Mouse (Mus musculus): ENCODE measurements around the gene Rbbp8nl. TPM values are rescaled to one million over a fixed set of nuclear protein-coding genes. Genes with fewer than 3 reads are reported as not detected.
"Not testable (repeated sequence)": the region's sequence is repeated elsewhere in the genome, so short reads cannot be mapped to it uniquely, and the experiment has no call there.

The Rbbp8nl gene
- polyA plus RNA-seq, 1 experiment from 2014 or later, result not detected

DNA sequence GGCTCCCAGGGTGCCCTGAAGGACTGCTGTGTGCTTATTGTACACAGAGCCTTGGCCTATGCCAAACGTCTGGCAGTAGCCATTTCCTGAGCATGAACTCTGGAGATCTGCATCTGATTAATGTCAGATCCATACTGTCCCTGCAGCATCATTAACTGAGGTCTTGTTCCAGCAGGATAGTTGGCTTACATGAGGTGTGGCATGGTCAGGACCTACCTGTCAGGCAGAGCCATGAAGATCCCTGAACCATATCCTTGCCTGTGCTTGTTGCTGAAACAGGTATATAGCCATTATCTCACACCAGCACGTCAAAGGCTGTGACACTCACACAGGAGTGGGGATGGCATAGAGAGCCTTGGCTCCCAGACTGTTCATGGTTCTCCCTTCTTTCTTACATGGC, 21.7 kb downstream of the Rbbp8nl start:
- peaks cover 41% of the 10 kb centered on the region for H3K36me3 ChIP-seq (ENCODE audit: control insufficient read depth, insufficient read depth, low read length)

DNA sequence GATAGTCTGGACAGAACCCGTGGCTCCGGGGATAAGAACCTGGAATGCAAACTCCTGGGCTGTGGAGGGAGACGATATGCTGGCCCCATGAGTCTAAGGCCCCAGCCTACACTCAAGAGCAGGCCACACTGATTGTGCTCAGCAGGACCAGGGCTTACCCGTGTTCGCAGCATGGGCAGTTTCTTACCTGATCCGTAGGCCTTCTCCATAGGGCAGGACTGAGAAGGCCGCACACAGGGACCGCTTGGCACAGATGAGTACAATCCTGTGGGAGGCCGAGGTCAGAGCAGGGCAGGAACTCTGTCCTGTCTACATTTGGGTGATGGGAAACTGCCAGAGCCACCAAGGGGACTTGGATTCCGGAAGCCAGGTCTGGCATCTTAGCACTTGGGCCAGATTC, 26.8 kb downstream of the Rbbp8nl start:
- WGBS, result 88% methylated on average over 10 of the region's 10 CpGs
- DNase-seq (ENCODE audit: low spot score) (no peak), ATAC-seq (no peak)
- Histone ChIP-seq H3K27ac (ENCODE audit: low read depth, low read length) (no peak overlapping the region), H3K4me2 (ENCODE audit: low read length) (no peak overlapping the region), H3K4me3 (ENCODE audit: low read depth, low read length) (no peak overlapping the region), H3K27me3 (replicated peaks; ENCODE audit: control insufficient read depth, insufficient read depth, low read length) (no peaks in the 10 kb centered on the region), H3K9ac (ENCODE audit: low read length) (no peak overlapping the region), H3K9me3 (replicated peaks; ENCODE audit: control insufficient read depth, low read length) (no peaks in the 10 kb centered on the region), H3K4me1 (ENCODE audit: control insufficient read depth, insufficient read depth, low read length) (0 out of 2 replicates have a peak, but pooled peaks cover 2% of the 10 kb centered on the region), H3K36me3 (ENCODE audit: control insufficient read depth, insufficient read depth, low read length) (peaks cover 81% of the 10 kb centered on the region)

More for the DNA sequence above, 21.7 kb downstream of the Rbbp8nl start:
- no peaks in the 10 kb centered on the region for H3K9me3 ChIP-seq (replicated peaks; ENCODE audit: control insufficient read depth, low read length)
- no peak overlapping the region for H3K4me3 ChIP-seq (ENCODE audit: low read depth, low read length)
- 72% methylated on average over 2 of the region's 2 CpGs for WGBS
- H3K4me2 ChIP-seq (ENCODE audit: low read length), result no peak overlapping the region
- H3K27ac ChIP-seq (ENCODE audit: low read depth, low read length), result no peak overlapping the region
- no peaks in the 10 kb centered on the region for H3K27me3 ChIP-seq (replicated peaks; ENCODE audit: control insufficient read depth, insufficient read depth, low read length)
- no peak overlapping the region for H3K9ac ChIP-seq (ENCODE audit: low read length)
- DNase-seq (ENCODE audit: low spot score) (no peak), ATAC-seq (no peak)
- peaks cover 9% of the 10 kb centered on the region for H3K4me1 ChIP-seq (ENCODE audit: control insufficient read depth, insufficient read depth, low read length)

GRCm38 (mm10) chr2:180262441-180262840, 27.2 kb downstream of the Rbbp8nl start:
- Histone ChIP-seq H3K36me3 (ENCODE audit: control insufficient read depth, insufficient read depth, low read length) (peaks cover 79% of the 10 kb centered on the region), H3K9me3 (replicated peaks; ENCODE audit: control insufficient read depth, low read length) (no peaks in the 10 kb centered on the region), H3K9ac (ENCODE audit: low read length) (no peak overlapping the region), H3K27me3 (replicated peaks; ENCODE audit: control insufficient read depth, insufficient read depth, low read length) (no peaks in the 10 kb centered on the region), H3K27ac (ENCODE audit: low read depth, low read length) (no peak overlapping the region; the same call in 1 of the 2 replicates), H3K4me2 (ENCODE audit: low read length) (no peak overlapping the region), H3K4me3 (ENCODE audit: low read depth, low read length) (no peak overlapping the region), H3K4me1 (ENCODE audit: control insufficient read depth, insufficient read depth, low read length) (0 out of 2 replicates have a peak, but pooled peaks cover 4% of the 10 kb centered on the region)
- no peak for ATAC-seq
- DNase-seq (ENCODE audit: low spot score), result no peak
- WGBS, result 86% methylated on average over 3 of the region's 3 CpGs

- ATAC-seq (no peak), DNase-seq (ENCODE audit: low spot score) (no peak)
- Histone ChIP-seq H3K36me3 (ENCODE audit: control insufficient read depth, insufficient read depth, low read length) (peaks cover 74% of the 10 kb centered on the region), H3K4me2 (ENCODE audit: low read length) (no peak overlapping the region), H3K9me3 (replicated peaks; ENCODE audit: control insufficient read depth, low read length) (no peaks in the 10 kb centered on the region), H3K27ac (ENCODE audit: low read depth, low read length) (peak overlapping the region; percentile 27; the same call in 1 of the 2 replicates), H3K9ac (ENCODE audit: low read length) (no peak overlapping the region), H3K27me3 (replicated peaks; ENCODE audit: control insufficient read depth, insufficient read depth, low read length) (no peaks in the 10 kb centered on the region), H3K4me1 (ENCODE audit: control insufficient read depth, insufficient read depth, low read length) (0 out of 2 replicates have a peak, but pooled peaks cover 4% of the 10 kb centered on the region), H3K4me3 (ENCODE audit: low read depth, low read length) (no peak overlapping the region)
- WGBS, result 90% methylated on average over 7 of the region's 7 CpGs
Measured at GRCm38 (mm10) chr2:180261901-180262300, 27.8 kb downstream of the Rbbp8nl start.

- no peak overlapping the region for H3K27ac ChIP-seq (ENCODE audit: low read depth, low read length)
- no peak overlapping the region for H3K4me3 ChIP-seq (ENCODE audit: low read depth, low read length)
- peaks cover 7% of the 10 kb centered on the region; the same call in 1 of the 2 replicates for H3K4me1 ChIP-seq (ENCODE audit: control insufficient read depth, insufficient read depth, low read length)
- ATAC-seq (no peak), DNase-seq (ENCODE audit: low spot score) (no peak)
- no peak overlapping the region for H3K9ac ChIP-seq (ENCODE audit: low read length)
- peaks cover 63% of the 10 kb centered on the region for H3K36me3 ChIP-seq (ENCODE audit: control insufficient read depth, insufficient read depth, low read length)
- no peaks in the 10 kb centered on the region for H3K27me3 ChIP-seq (replicated peaks; ENCODE audit: control insufficient read depth, insufficient read depth, low read length)
- no peak overlapping the region for H3K4me2 ChIP-seq (ENCODE audit: low read length)
- H3K9me3 ChIP-seq (replicated peaks; ENCODE audit: control insufficient read depth, low read length), result no peaks in the 10 kb centered on the region
- WGBS, result 75% methylated on average over 8 of the region's 8 CpGs
Measured at GRCm38 (mm10) chr2:180260610-180261480, 28.8 kb downstream of the Rbbp8nl start.

DNA sequence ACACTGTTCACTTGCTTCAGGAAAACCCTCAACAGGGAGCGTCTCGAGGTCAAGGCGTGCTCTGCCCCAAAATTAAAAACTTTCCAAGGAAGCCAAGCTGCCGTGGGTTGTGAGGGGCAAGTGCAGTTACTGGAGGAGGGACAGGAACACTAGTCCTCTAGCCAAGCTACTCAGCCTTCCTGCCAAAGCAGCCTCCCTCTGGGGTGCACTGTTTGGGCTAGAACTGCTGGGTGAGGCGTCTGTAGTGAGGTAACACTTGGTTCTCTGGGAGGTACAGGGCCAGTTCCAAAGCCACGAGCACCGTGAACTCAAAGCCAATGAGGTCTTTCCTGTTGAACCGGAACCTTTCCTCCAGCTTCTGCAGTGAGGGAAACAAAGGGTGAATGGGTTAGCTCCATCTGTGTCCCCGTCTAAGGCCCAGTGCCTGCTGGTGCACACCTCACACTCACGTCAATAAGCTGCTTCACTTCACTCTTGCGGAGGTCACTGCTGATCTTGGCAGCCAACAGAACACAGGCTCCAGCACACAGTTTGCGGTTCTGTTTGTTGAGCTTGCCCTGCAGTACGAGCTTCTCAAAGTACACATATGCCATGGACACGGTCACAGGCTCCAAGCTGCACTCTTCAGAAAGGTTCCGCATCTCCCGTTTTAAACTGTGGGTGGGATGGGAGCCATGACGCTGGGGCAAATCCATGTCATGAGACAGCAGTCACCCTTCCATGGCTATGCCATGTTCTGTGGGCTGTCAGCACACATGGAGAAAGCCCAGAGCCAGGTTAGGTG, 29.7 kb downstream of the Rbbp8nl start:
- H3K27ac ChIP-seq (ENCODE audit: low read depth, low read length); H3K4me2 ChIP-seq (ENCODE audit: low read length); H3K4me3 ChIP-seq (ENCODE audit: low read depth, low read length); H3K9ac ChIP-seq (ENCODE audit: low read length); H3K9me3 ChIP-seq (replicated peaks; ENCODE audit: control insufficient read depth, low read length); H3K27me3 ChIP-seq (replicated peaks; ENCODE audit: control insufficient read depth, insufficient read depth, low read length); DNase-seq (ENCODE audit: low spot score); H3K4me1 ChIP-seq (ENCODE audit: control insufficient read depth, insufficient read depth, low read length); ATAC-seq: not testable (repeated sequence)
- H3K36me3 ChIP-seq (ENCODE audit: control insufficient read depth, insufficient read depth, low read length), result peaks cover 62% of the 10 kb centered on the region
- WGBS, result 76% methylated on average over 17 of the region's 17 CpGs

GRCm38 (mm10) chr2:180258951-180259484, 30.7 kb downstream of the Rbbp8nl start:
- H3K27me3 ChIP-seq (replicated peaks; ENCODE audit: control insufficient read depth, insufficient read depth, low read length); H3K27ac ChIP-seq (ENCODE audit: low read depth, low read length); ATAC-seq; H3K4me1 ChIP-seq (ENCODE audit: control insufficient read depth, insufficient read depth, low read length); DNase-seq (ENCODE audit: low spot score); H3K4me2 ChIP-seq (ENCODE audit: low read length); H3K9me3 ChIP-seq (replicated peaks; ENCODE audit: control insufficient read depth, low read length); H3K9ac ChIP-seq (ENCODE audit: low read length); H3K4me3 ChIP-seq (ENCODE audit: low read depth, low read length): not testable (repeated sequence)
- 79% methylated on average over 10 of the region's 10 CpGs for WGBS
- H3K36me3 ChIP-seq (ENCODE audit: control insufficient read depth, insufficient read depth, low read length), result peaks cover 58% of the 10 kb centered on the region

- Histone ChIP-seq H3K4me1 (ENCODE audit: control insufficient read depth, insufficient read depth, low read length) (peaks cover 7% of the 10 kb centered on the region; the same call in 1 of the 2 replicates), H3K27ac (ENCODE audit: low read depth, low read length) (peak overlapping the region; percentile 70), H3K27me3 (replicated peaks; ENCODE audit: control insufficient read depth, insufficient read depth, low read length) (no peaks in the 10 kb centered on the region), H3K4me3 (ENCODE audit: low read depth, low read length) (peak overlapping the region; percentile 84), H3K9ac (ENCODE audit: low read length) (peak overlapping the region; percentile 89), H3K36me3 (ENCODE audit: control insufficient read depth, insufficient read depth, low read length) (peaks cover 50% of the 10 kb centered on the region), H3K4me2 (ENCODE audit: low read length) (peak overlapping the region; percentile 81), H3K9me3 (replicated peaks; ENCODE audit: control insufficient read depth, low read length) (no peaks in the 10 kb centered on the region)
- ATAC-seq (no peak), DNase-seq (ENCODE audit: low spot score) (no peak)
- 55% methylated on average over 11 of the region's 11 CpGs for WGBS
Measured at GRCm38 (mm10) chr2:180257963-180258865, 31.5 kb downstream of the Rbbp8nl start.
